Mouse (Mus musculus) heart, embryonic 12.5 days (tissue): ENCODE results near the gene Arhgap35. TPM values are rescaled to one million over a fixed set of nuclear protein-coding genes. Genes with fewer than 3 reads are reported as not detected.

Experiments used
- ATAC-seq: fragments of 200-750 bp; cut with Nextera tagmentation; 2 replicates; pipeline ENCODE4 v1.8.0; 2017; ENCODE audit warnings: moderate TSS enrichment, moderate library complexity; ENCODE audit not compliant: insufficient number of reproducible peaks, low FRiP score
- H3K27ac ChIP-seq: fragments of 300-500 bp; sonication (generic); 2 replicates; pipeline ENCODE4 v1.5.1; 2016; ENCODE audit warnings: mild to moderate bottlenecking, moderate library complexity; ENCODE audit not compliant: poor library complexity, severe bottlenecking
- H3K27me3 ChIP-seq: fragments of 300-500 bp; sonication (generic); replicated peaks from 2 replicates; pipeline ENCODE4 v1.6.1; 2016; ENCODE audit warnings: mild to moderate bottlenecking, moderate library complexity
- H3K36me3 ChIP-seq: fragments of 300-500 bp; sonication (generic); 2 replicates; pipeline ENCODE4 v1.6.1; 2016; ENCODE audit warnings: mild to moderate bottlenecking, moderate library complexity
- H3K4me1 ChIP-seq: fragments of 300-500 bp; sonication (generic); replicated peaks from 2 replicates; pipeline ENCODE4 v1.6.1; 2016; ENCODE audit warnings: mild to moderate bottlenecking
- H3K4me2 ChIP-seq: fragments of 300-500 bp; sonication (generic); 2 replicates; pipeline ENCODE4 v1.6.1; 2016; ENCODE audit warnings: mild to moderate bottlenecking, moderate library complexity
- H3K4me3 ChIP-seq: fragments of 300-500 bp; sonication (generic); 2 replicates; pipeline ENCODE4 v1.5.1; 2016; ENCODE audit warnings: mild to moderate bottlenecking
- H3K9ac ChIP-seq: fragments of 300-500 bp; sonication (generic); 2 replicates; pipeline ENCODE4 v1.6.1; 2016; ENCODE audit warnings: mild to moderate bottlenecking, moderate library complexity
- H3K9me3 ChIP-seq: fragments of 300-500 bp; sonication (generic); replicated peaks from 2 replicates; pipeline ENCODE4 v1.6.1; 2016; ENCODE audit warnings: mild to moderate bottlenecking, moderate library complexity
- WGBS: fragments of 180-500 bp; shearing (Covaris S2); methylation state at CpG from one replicate; pipeline ENCODE4 v1.1.7; 2016; 5-methylcytosine and 5-hydroxymethylcytosine counted together
- polyA plus RNA-seq: library from polyadenylated mRNA; unstranded; fragments of >200 nt; fragmentation: Nextera tagmentation; extraction: Ambion mirVana; gene quantifications from 2 replicates; pipeline ENCODE4 v1.2.1, GENCODE M21; 2016

Arhgap35 gene
- polyA plus RNA-seq, 1 experiment from 2014 or later, result 20.3 TPM

DNA sequence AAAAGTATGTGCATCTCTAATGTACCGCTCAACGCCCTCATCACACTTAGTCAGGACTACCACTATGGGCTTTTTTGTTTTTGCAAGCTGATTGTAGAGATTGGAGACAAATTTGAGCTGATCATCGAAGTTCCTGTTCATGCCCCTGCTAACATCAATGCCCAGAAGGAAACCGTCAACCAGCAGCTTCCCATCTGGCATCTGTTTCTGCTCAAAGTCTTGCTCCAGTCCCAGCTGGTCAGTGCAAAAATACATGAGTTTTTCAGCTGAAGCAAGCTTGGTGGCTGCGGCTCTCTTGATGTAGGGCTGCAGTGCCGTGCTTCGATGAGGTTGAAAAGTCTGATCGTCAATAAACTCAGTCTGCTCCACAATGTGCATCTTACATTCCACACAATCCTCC is 50.3 kb downstream of the Arhgap35 start:
- 90% methylated on average over 8 of the region's 8 CpGs for WGBS
- H3K9me3 ChIP-seq, result no peaks in the 10 kb centered on the region
- H3K9ac ChIP-seq, result no peak overlapping the region
- no peaks in the 10 kb centered on the region for H3K27me3 ChIP-seq
- H3K4me3 ChIP-seq, result no peak overlapping the region
- no peak for ATAC-seq
- 0 out of 2 replicates have a peak, but pooled peaks cover 3% of the 10 kb centered on the region for H3K4me1 ChIP-seq
- no peak overlapping the region for H3K27ac ChIP-seq
- H3K36me3 ChIP-seq, result peaks cover 53% of the 10 kb centered on the region
- no peak overlapping the region for H3K4me2 ChIP-seq

DNA sequence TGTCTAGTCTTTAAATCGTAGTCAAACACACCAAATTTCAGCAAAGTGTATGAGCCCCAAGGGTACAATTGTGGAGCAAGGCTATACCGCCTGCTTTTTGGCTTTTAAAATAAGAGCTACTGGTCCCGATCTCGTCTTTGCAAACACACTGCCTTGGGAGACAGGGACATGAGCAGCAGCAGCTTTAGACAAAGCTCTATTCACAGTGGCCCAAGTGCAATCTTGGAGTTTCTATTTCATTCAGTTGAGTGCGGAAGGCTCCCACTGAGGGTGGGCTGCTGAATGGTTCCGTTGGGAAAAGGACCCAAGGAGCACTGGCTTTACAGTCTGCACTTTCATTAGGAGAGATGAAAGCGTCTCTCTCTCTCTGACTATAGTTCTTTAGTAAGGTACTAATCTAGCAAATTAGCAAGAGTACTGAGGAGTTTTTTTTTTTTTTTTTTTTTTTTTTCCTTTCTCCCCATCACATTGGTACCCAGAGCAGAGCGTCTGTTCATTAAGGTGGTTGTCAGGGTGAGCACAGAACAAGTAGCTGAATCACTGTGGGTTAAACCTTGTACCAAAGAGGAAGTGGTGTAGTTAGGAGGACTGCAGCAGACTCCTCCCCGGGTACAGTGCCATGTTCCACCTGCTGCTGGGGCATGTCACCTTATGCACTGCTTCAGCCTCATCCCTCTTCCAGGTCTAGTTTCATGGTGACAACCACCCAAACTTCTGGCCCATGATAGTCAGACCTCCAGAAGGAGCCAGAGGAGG is 56.8 kb downstream of the Arhgap35 start:
- H3K9ac ChIP-seq, result no peak overlapping the region
- no peak for ATAC-seq
- 74% methylated on average over 9 of the region's 9 CpGs for WGBS
- H3K4me1 ChIP-seq, result peaks cover 51% of the 10 kb centered on the region
- H3K36me3 ChIP-seq, result peaks cover 32% of the 10 kb centered on the region
- H3K4me3 ChIP-seq, result no peak overlapping the region
- H3K4me2 ChIP-seq, result no peak overlapping the region
- H3K9me3 ChIP-seq, result no peaks in the 10 kb centered on the region
- H3K27ac ChIP-seq, result no peak overlapping the region
- H3K27me3 ChIP-seq, result no peaks in the 10 kb centered on the region

DNA sequence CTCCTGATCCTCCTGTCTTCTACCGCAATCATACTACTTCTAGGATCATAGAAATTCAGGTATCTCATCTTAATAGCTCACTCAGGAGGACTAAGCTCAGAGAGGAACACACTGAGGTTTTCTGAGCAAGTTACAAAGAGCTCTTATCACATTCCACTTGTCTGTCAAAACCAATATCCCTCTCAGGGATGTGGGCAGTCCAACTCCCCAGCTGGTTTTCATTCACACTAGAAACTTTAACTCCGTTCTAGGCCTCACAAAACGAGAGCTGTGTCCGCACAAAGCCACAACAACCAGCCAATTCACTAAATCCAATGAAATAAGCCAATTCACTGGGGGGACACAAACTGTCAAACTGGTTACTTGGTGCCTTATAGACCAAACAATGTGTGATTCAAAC is 57.5 kb downstream of the Arhgap35 start:
- Histone ChIP-seq H3K4me3 (no peak overlapping the region), H3K36me3 (peaks cover 24% of the 10 kb centered on the region), H3K9ac (no peak overlapping the region), H3K27me3 (no peaks in the 10 kb centered on the region), H3K4me1 (peaks cover 51% of the 10 kb centered on the region), H3K4me2 (no peak overlapping the region), H3K9me3 (no peaks in the 10 kb centered on the region), H3K27ac (0 out of 2 replicates have a peak overlapping the region, but pooled peaks have one; percentile 8)
- 31% methylated on average over 4 of the region's 4 CpGs for WGBS
- ATAC-seq, result no peak

DNA sequence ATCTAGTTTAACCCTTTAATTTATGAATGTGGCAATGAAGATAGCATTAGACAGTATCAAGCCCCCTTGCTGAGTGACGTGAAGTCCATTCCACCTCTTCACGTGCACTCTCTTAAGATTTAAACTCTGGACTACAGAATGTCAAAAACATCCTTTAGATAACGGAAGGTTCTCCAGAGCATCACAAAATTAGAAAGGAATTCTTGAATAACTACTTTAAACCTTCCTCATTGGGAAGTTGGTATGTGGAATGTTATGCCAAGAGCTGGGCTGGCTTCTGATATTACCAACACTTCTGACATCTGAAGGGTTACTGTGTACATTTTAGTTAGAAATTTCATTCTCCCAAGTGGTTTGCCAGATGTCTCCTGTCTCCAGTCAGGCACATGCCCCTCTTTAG is 60.6 kb downstream of the Arhgap35 start:
- no peak overlapping the region for H3K9ac ChIP-seq
- peaks cover 45% of the 10 kb centered on the region for H3K4me1 ChIP-seq
- H3K4me2 ChIP-seq, result no peak overlapping the region
- H3K4me3 ChIP-seq, result no peak overlapping the region
- no peak for ATAC-seq
- no peaks in the 10 kb centered on the region for H3K27me3 ChIP-seq
- no peaks in the 10 kb centered on the region for H3K9me3 ChIP-seq
- 41% methylated on average over 3 of the region's 3 CpGs for WGBS
- H3K27ac ChIP-seq, result no peak overlapping the region
- H3K36me3 ChIP-seq, result 0 out of 2 replicates have a peak, but pooled peaks cover 8% of the 10 kb centered on the region

DNA sequence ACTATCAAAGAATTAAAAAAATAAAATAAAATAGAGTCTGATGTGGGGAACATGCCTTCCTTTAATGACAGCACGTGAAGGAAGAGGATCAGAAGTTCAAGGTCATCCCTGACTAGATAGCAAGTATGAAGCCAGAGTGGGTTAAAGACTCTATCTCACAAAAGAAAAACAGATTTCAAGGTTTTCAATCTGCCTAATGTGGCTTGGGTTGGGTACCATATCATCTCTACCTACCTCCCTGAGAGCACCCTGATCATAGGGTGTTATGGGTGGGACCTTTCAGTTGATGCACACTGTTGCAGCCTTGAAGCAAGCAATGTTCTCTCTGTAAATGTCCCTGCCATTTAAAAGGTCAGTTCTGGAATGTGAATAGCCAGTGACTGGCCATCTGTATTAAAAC is 63.2 kb downstream of the Arhgap35 start:
- Histone ChIP-seq H3K9ac (no peak overlapping the region), H3K9me3 (no peaks in the 10 kb centered on the region), H3K27me3 (no peaks in the 10 kb centered on the region), H3K4me3 (no peak overlapping the region), H3K4me2 (no peak overlapping the region), H3K27ac (no peak overlapping the region), H3K36me3 (peaks cover 28% of the 10 kb centered on the region), H3K4me1 (peaks cover 21% of the 10 kb centered on the region)
- no peak for ATAC-seq
- WGBS, result 69% methylated on average over 1 of the region's 1 CpGs

DNA sequence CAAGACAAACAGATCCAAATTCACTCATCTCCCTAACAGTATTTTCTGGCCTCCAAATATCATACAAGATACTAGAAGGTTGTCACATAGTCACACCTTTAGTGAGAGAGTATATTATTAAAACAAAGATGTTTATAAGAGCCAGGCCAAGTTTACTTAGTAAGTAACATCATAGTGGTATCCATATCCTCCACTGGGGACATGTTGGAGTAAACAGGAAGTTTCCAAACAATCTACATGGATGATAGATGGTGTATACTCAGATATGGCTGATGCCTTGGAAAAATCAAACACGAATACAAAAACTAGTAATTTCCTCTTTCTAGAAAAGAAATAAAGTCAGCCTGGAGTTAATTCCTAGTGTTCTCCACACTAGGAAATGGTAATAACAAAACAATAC is 65.5 kb downstream of the Arhgap35 start:
- Histone ChIP-seq H3K4me2 (no peak overlapping the region), H3K4me1 (peaks cover under 1% of the 10 kb centered on the region; the same call in 1 of the 2 replicates), H3K4me3 (no peak overlapping the region), H3K9ac (no peak overlapping the region), H3K9me3 (no peaks in the 10 kb centered on the region), H3K27me3 (no peaks in the 10 kb centered on the region), H3K36me3 (peaks cover 39% of the 10 kb centered on the region), H3K27ac (no peak overlapping the region)
- WGBS, result 88% methylated on average over 1 of the region's 1 CpGs
- no peak for ATAC-seq

DNA sequence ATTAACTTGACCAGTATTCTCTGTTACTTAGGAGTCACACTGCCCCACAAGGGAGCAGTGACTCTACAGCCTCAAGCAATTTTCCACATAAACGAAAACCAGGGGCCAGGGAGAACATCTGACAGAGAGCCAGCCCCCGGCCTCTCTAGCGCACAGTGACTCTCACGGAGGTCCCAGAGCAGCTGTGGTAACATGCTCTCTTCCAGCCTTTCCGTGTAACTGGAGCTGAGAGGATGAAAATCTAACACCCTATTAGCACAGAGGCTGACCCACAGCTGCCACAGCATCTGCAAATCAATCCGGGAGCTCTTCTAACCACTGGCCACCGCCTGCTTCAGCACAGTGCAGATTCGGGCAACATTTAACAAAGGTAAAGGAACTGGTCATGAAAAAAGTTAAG is 70.0 kb downstream of the Arhgap35 start:
- Histone ChIP-seq H3K9ac (no peak overlapping the region), H3K4me3 (no peak overlapping the region), H3K4me2 (no peak overlapping the region), H3K27ac (no peak overlapping the region), H3K36me3 (peaks cover 61% of the 10 kb centered on the region), H3K27me3 (no peaks in the 10 kb centered on the region), H3K9me3 (no peaks in the 10 kb centered on the region), H3K4me1 (no peaks in the 10 kb centered on the region)
- 75% methylated on average over 8 of the region's 8 CpGs for WGBS
- ATAC-seq, result no peak

DNA sequence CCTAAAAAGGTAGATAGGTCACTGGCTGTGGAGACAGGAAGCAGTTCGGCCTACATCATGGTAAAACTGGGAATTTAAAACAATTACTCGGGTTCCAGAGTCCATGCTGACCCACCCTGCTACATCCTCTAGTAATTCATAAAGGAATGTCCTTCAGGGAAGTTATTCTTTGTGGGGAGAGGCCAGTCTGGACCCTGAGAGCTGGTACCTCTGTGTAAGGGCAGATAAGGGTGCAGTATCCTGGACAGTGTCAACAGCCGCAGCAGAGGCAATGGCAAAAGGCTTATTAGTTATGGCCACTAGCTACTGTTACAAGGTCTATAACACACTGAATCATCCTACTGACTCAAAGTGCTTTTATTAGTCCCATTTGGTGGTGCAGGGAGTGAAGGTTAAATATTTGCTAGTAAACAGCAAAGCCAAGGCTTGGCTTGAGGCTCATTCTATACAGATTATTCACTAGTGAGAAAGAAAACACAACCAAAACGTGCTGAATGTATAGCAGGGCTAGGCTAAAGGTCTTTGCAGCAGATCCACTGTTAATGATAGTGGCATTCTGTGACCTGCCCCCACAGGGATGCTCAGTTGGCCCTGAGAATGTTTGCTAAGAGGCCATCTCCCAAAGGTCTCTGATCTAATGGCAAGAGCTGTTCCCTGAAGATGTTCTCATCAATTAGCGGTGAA is 77.4 kb downstream of the Arhgap35 start:
- Histone ChIP-seq H3K36me3 (peaks cover 63% of the 10 kb centered on the region), H3K4me1 (peaks cover 11% of the 10 kb centered on the region), H3K9ac (no peak overlapping the region), H3K27ac (no peak overlapping the region), H3K9me3 (no peaks in the 10 kb centered on the region), H3K4me2 (no peak overlapping the region), H3K27me3 (no peaks in the 10 kb centered on the region), H3K4me3 (no peak overlapping the region)
- 67% methylated on average over 5 of the region's 5 CpGs for WGBS
- ATAC-seq, result no peak

DNA sequence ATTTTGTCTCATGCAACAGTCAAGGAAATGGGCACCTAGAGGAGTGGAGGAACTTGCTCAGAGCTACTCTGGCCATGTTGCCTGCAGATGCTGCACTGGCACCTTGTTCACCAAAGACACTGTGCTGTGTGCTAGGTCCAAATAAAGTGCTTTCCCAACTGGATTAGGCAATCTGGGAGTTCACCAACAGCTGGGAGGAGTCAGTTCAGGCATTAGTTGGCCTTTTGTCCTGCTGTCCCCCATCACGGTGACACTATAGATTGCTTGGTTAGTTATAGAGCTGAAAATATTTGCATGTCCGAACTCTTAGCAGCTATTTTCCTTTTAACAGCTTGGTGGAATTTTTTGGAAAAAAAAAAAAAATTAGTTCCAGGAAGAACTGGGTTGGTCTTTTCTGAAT is 88.8 kb downstream of the Arhgap35 start:
- H3K9me3 ChIP-seq, result no peaks in the 10 kb centered on the region
- H3K4me3 ChIP-seq, result no peak overlapping the region
- H3K36me3 ChIP-seq, result peaks cover 8% of the 10 kb centered on the region
- no peak overlapping the region for H3K27ac ChIP-seq
- H3K4me2 ChIP-seq, result no peak overlapping the region
- no peak overlapping the region for H3K9ac ChIP-seq
- H3K4me1 ChIP-seq, result peaks cover 18% of the 10 kb centered on the region
- no peaks in the 10 kb centered on the region for H3K27me3 ChIP-seq
- WGBS, result 85% methylated on average over 2 of the region's 2 CpGs
- ATAC-seq, result no peak

DNA sequence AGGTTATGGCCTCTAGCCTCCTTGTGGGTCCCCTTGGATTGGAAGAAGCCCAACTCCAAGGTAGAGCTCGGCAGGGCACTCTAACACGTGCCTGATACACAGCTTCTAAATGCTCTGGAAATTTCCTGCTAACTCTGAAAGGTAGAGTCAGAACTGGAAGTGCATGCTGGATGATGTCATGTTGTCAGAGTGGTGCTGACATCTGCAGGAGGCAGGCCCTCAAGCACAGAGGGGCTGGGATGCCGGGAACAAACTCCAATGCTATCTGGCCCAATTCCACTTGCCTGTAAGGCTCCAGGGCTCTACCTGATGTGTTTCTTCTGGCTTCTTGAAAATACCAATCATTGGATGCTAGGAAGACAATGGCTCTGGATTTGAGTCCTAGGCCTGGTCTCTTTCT is 89.3 kb downstream of the Arhgap35 start:
- Histone ChIP-seq H3K4me1 (peaks cover 22% of the 10 kb centered on the region), H3K9me3 (no peaks in the 10 kb centered on the region), H3K27me3 (no peaks in the 10 kb centered on the region), H3K4me3 (no peak overlapping the region), H3K4me2 (no peak overlapping the region), H3K27ac (peak overlapping the region; percentile 57; the same call in 1 of the 2 replicates), H3K9ac (no peak overlapping the region), H3K36me3 (peaks cover 7% of the 10 kb centered on the region; the same call in 1 of the 2 replicates)
- ATAC-seq, result no peak; the same call in 1 of the 2 replicates
- WGBS, result 21% methylated on average over 3 of the region's 3 CpGs

DNA sequence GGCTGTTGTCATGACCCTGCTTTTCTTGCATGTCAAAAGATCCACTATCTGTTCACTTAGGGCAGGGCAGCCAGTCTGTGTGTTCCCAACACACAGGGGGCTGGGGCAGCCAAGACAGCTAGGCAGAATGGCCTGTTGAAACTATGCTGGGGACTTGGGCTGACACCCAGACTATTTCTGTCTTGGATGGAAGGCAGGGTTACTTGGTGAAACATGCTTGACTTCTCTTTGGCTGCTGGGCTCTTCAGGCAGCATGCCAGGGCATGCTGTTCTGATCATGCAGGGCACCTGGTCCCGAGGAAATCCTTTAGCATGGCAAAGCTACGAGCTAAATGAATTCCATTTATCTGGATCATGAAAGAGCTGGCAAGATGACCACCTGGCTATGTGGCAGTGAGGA is 90.5 kb downstream of the Arhgap35 start:
- 68% methylated on average over 2 of the region's 2 CpGs for WGBS
- Histone ChIP-seq H3K4me2 (no peak overlapping the region), H3K4me3 (no peak overlapping the region), H3K4me1 (peaks cover 28% of the 10 kb centered on the region), H3K36me3 (peaks cover 7% of the 10 kb centered on the region; the same call in 1 of the 2 replicates), H3K9me3 (no peaks in the 10 kb centered on the region), H3K27me3 (no peaks in the 10 kb centered on the region), H3K27ac (no peak overlapping the region), H3K9ac (no peak overlapping the region)
- ATAC-seq, result no peak
